Mouse (Mus musculus) left cerebral cortex, adult 2 months (tissue): ENCODE data around the gene Zfhx3. TPM values are rescaled to one million over a fixed set of nuclear protein-coding genes. Genes with fewer than 3 reads are reported as not detected.

Experiments
- DNase-seq, 2 experiments: peaks; one replicate each; pipeline ENCODE4 v3.0.0; 2021 to 2022; ENCODE audit warnings: low spot score in 2 of 2, mixed read lengths in 1 of 2; ENCODE audit errors: extremely low spot score in 1 of 2
- H3K27ac ChIP-seq: fragments of 200-600 bp; 2 replicates; pipeline ENCODE4 v1.8.1; 2022
- H3K4me3 ChIP-seq: fragments of 200-600 bp; 2 replicates; pipeline ENCODE4 v1.8.1; 2022
- CTCF ChIP-seq: fragments of 200-600 bp; IDR thresholded peaks from 2 replicates; pipeline ENCODE4 v1.8.1; 2022; ENCODE audit warnings: antibody characterized with exemption, mild to moderate bottlenecking, moderate library complexity
- intact Hi-C: fragments of 180-260 bp; cut with DNase I; formaldehyde crosslinking; loops from one replicate; pipeline ENCODE4 v1.15.1; 2025
- total RNA-seq, 2 experiments: library from RNA; stranded (reverse); gene quantifications; 2 replicates each; pipeline ENCODE4 v1.2.3; 2021

Gene Zfhx3
- total RNA-seq, 2 experiments from 2014 or later, result 5.0 to 5.1 TPM

DNA sequence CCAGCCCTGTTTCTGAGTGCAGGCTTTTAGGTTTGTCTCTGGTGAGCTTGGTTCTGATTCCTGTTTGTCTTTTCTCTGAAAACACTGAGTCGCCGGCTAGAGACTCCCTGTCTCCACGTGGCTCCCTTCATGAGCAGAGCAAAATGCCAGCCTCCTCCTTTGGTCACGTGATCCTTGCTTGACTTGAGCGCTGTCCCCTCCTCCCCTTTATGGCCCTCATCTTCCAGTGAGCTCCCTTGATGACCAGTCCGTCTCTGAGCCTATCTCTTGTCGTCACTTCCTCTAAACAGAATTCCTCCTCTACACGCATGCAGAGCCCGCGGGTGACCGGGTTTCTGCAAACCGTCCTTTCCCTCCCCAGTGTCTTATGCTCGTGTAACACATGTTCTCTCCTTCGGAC lies 958.8 kb downstream of the Zfhx3 start:
- intact Hi-C loops, result no loop called here
- H3K27ac ChIP-seq, result no peak overlapping the region
- no peak for DNase-seq

DNA sequence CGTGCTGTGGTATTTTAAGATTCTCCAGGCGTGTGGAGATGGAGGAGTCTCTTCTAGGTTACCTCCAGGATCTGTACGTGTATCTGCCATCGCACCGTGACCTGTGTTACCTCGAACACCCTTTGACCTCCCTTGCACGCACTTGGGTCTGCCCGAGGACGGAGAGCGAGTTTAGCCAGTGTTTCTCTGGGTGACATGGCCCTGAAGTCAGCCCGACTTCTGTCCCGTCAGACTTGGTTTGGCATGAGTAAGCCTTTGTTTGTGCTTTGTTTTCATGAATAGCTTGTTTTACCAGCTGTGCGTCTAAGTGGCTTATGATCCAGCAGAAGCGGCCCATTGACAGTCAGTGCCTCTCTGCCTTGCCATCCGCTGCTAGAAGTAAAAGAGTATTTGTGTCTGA lies 961.1 kb downstream of the Zfhx3 start:
- intact Hi-C loops, result no loop called here
- no peak for TF ChIP-seq CTCF

More for the DNA sequence above, 958.8 kb downstream of the Zfhx3 start:
- TF ChIP-seq CTCF, result no peak
- H3K4me3 ChIP-seq, result no peak overlapping the region

DNA sequence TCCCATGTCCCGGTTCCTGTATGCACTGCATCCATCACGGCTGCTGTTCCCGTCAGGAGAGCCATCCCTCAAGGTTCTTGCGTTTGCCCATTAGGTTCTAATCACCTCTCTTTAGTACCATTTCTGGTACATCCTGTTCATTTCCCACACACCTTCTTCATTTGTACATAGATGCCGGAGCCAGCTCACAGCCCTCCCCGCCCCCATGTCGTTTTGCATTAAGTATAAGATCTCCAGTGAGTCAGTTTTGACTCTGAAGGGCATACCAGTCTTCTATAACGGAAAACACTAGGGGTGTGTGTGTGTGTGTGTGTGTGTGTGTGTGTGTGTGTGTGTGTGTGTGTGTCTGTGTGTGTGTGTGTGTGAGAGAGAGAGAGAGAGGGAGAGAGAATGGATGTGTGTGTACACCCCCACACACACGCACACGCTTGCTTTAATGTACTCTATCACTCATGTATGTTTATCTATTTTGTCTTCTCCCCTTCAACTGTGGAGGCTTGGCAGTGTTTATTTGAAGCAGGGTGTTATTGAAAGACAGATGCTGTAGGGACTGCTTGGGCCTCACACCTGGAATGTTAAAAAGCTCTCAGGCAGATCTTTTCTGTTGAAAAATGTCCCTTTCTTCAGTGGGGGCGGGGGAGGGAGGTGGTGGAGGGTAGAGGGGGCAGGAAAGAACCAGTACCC lies 962.0 kb downstream of the Zfhx3 start:
- intact Hi-C loops, result no loop called here
- no peak overlapping the region for H3K4me3 ChIP-seq
- DNase-seq, result no peak
- no peak for TF ChIP-seq CTCF
- H3K27ac ChIP-seq, result no peak overlapping the region

More for the DNA sequence above, 961.1 kb downstream of the Zfhx3 start:
- no peak for DNase-seq
- no peak overlapping the region for H3K4me3 ChIP-seq
- no peak overlapping the region for H3K27ac ChIP-seq

DNA sequence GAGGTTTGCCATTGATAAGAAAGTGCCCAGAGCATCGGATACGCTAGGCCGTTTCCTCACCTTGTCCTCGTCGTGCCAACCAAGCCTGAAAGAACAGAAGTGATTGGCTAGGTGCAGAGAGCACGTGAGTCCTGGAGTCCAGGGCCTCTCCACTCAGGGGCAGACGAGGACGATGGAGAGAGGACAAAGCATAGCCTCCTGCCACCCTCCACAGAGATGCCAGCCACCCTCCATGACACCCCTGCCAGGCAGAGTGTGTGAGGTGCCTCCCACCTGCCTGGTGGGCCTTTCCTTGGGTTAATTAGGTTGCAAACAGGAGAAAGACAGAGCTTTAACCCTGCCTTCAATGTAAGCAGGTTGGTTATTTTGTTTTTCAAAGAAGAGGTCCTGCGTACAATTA lies 965.6 kb downstream of the Zfhx3 start:
- intact Hi-C loops, result loop anchor here (5.0 kb wide), 1 partner anchor 509 kb away; no protein-coding TSS in a partner anchor

DNA sequence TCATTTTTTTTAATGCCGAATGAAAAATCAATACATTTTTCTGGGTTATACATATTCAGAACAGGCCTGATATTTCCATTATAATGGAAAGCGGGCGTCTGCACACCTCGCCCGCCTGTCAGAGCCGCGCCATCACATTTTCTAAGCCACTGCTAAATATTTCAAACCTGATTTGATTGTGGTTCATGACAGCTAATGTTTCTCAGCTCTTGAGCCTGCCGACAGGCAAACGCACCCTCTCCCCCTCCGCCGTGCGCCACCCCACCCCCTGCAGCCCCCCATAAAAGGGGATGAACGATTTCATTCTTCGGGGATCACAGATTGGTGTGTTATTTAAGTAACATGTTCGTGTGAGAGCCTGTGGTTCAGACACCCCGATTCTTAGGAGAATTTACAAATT lies 966.1 kb downstream of the Zfhx3 start:
- DNase-seq, result no peak
- Histone ChIP-seq H3K4me3 (no peak overlapping the region), H3K27ac (no peak overlapping the region)
- TF ChIP-seq CTCF, result no peak
- intact Hi-C loops, result loop anchor here (5.0 kb wide), 1 partner anchor 509 kb away; no protein-coding TSS in a partner anchor

More for the DNA sequence above, 965.6 kb downstream of the Zfhx3 start:
- no peak for DNase-seq
- Histone ChIP-seq H3K4me3 (no peak overlapping the region), H3K27ac (no peak overlapping the region)
- no peak for TF ChIP-seq CTCF

DNA sequence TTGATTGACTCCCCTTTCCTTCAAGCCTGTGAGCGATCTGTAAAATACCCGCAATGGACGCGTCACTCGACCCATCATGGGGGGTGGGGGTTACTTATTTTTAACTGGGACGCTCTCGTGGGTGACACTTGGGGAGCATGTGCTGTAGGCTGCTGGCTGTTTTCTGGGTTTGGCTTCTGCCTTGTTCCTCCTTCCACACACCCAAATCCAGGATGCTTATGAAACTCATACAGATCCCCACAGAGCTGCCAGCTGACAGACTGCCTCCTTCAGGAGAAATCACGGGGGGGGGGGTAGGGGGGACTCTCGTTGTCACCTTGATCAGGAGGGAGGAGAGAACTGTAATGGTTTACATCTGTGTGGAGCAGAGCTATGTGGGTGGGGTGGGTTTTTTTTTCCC lies 966.6 kb downstream of the Zfhx3 start:
- no peak for TF ChIP-seq CTCF
- no peak for DNase-seq
- Histone ChIP-seq H3K4me3 (no peak overlapping the region), H3K27ac (no peak overlapping the region)
- intact Hi-C loops, result loop anchor here (5.0 kb wide), 1 partner anchor 508 kb away; no protein-coding TSS in a partner anchor

DNA sequence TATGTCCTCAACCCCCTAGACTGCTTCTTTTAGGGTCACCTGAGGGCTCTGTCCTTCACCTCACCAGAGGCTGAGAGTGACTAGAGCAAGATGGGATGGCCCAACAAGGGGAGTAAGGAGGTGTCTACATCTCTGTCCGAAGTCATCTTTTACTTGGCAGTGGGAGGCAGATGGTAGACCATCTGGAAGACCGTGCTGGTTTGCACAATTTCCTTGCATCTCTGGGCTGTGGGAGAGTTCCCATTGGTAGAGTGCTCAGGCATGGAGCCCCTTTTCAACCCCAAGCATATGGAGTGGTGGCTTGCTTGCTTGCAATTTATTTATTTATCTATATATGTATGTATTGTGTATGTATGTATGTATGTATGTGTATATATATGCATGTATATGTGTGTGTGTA lies 967.0 kb downstream of the Zfhx3 start:
- TF ChIP-seq CTCF, result no peak
- Histone ChIP-seq H3K27ac (no peak overlapping the region), H3K4me3 (no peak overlapping the region)
- DNase-seq, result no peak
- intact Hi-C loops, result loop anchor here (5.0 kb wide), 1 partner anchor 508 kb away; no protein-coding TSS in a partner anchor

DNA sequence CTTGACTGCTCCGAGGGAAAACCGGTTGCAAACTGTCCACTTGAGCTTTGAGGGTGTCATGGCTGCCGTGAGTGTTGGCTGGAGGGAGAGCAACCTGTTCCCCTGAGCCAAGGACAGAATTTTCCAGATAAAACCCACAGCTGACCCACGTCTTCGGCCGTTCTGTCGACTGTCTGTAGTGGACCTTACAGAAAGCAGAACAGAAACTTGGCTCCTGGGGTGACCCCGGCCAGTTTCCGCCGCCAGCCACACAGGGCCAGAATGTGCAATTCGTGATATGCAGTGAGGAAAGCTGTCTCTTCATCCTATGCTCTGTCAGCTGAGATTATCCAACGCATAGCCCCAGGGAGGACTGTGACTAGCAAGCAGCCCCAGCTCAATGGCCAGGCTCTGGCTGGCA lies 968.4 kb downstream of the Zfhx3 start:
- no peak overlapping the region for H3K27ac ChIP-seq
- TF ChIP-seq CTCF, result no peak
- intact Hi-C loops, result loop anchor here (1.0 to 10.0 kb wide), 7 partner anchors 25 to 1096 kb away; no protein-coding TSS in a partner anchor
- H3K4me3 ChIP-seq, result no peak overlapping the region
- DNase-seq, result peak in 1 of 2 experiments; percentile 45

DNA sequence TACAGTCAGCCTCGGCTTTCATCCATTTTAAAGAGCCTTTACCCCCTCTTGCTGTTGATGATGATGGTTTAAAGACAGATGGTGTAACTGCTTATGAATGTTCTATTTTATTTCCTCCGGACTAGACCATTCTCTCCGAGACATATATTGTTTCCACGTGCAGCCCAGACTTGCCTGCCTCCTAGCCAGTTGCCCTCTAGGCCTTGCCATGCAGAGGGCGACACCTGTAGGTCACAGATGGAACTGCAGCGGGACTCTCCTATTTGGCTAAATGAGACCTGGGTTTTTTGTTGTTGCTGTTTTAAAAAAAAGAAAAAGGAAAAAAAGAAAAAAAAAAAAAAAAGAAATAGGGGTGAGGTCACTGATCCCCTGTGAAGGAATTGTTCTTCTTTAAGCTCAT lies 969.1 kb downstream of the Zfhx3 start:
- DNase-seq, result peak; percentile 82 to 88
- H3K27ac ChIP-seq, result no peak overlapping the region
- peak; percentile 98 for TF ChIP-seq CTCF
- intact Hi-C loops, result loop anchor here (1.0 to 10.0 kb wide), 7 partner anchors 25 to 1097 kb away; no protein-coding TSS in a partner anchor
- H3K4me3 ChIP-seq, result no peak overlapping the region

DNA sequence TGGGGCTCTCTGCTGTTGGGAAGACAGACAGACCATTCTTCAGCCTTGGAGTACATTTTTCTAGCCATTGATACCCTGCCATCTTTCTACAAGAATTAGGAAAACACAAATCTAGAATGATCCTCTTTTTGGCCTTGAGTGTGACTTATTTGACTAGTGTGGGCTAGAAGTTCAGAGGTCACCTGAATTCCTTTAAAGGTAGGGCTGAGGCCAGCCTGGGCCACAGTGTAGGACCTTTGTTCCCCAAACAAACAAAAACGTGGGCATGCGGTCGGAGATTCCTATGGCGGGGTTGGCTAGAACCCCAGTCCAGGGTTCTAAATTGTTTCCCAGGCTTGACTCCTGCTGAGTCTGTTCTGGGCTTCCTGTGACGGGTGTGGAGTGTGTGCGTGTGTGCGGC lies 970.6 kb downstream of the Zfhx3 start:
- TF ChIP-seq CTCF, result no peak
- intact Hi-C loops, result loop anchor here (5.0 to 10.0 kb wide), 5 partner anchors 201 to 1098 kb away; no protein-coding TSS in a partner anchor
- DNase-seq, result no peak
- H3K4me3 ChIP-seq, result no peak overlapping the region
- no peak overlapping the region for H3K27ac ChIP-seq

DNA sequence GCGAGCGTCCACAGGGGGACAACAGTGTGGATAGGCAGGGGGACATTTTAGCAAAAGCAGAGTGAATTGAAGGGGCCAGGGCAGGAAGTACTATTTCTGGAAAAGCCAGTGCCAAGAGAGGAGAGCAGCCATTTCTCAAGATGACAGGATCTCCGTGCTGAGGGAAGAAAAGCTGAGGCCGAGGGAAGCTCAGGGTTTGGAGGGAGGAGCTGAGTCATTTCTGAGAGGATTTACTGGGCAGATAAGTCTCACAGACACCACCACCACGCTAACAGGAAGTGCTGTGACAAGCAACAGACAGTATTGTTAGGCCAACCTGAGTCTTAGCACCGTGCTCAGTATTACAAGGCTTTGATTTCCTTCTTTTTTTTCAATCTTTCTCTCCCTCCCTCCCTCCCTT lies 973.0 kb downstream of the Zfhx3 start:
- no peak for DNase-seq
- TF ChIP-seq CTCF, result no peak
- no peak overlapping the region for H3K4me3 ChIP-seq
- no peak overlapping the region for H3K27ac ChIP-seq
- intact Hi-C loops, result loop anchor here (10.0 kb wide), 2 partner anchors 1031 to 1101 kb away; no protein-coding TSS in a partner anchor

DNA sequence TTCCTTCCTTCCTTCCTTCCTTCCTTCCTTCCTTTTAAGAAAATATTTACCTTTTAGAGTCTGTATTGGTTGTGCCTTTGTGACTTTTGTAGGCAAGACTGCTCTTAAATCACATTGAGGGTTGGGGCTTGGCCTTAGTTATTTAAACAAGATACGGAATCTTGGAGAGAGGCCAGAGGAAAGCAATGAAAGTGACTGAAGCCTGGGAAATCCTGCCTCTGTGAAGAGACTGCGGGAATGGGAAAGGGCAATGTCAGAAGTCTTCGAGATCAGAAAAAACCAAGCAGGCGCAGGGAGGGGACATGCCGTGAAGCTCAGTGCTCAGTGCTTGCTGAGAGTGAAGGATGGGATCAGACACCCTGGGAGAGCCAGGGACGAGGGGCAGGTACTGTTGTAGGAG lies 973.4 kb downstream of the Zfhx3 start:
- no peak for DNase-seq
- Histone ChIP-seq H3K4me3 (no peak overlapping the region), H3K27ac (no peak overlapping the region)
- intact Hi-C loops, result loop anchor here (10.0 kb wide), 2 partner anchors 1031 to 1101 kb away; no protein-coding TSS in a partner anchor
- no peak for TF ChIP-seq CTCF

DNA sequence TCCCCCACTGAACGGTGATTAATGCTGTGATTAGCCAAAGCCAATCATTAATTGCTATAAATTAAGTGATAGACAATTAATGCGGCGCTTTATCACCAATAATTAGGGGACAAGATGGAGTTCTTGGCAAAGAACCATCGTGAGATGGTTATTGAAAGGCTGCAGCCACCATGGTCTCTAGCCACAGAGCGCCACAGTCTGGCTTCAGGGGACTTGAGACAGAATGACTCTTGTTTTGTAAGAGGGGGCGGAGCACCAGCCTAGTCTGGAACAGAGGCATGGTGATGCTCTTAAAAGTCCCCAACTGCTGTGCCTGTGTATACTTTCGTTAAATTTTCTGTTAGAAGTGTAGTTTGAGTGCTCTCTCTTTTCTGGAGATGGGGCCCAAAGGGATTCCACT lies 977.7 kb downstream of the Zfhx3 start:
- no peak overlapping the region for H3K27ac ChIP-seq

More for the DNA sequence above, 977.7 kb downstream of the Zfhx3 start:
- no peak for DNase-seq
- TF ChIP-seq CTCF, result no peak
- intact Hi-C loops, result no loop called here
- H3K4me3 ChIP-seq, result no peak overlapping the region
